Mouse (Mus musculus) bone marrow, adult 2 months (tissue): ENCODE measurements around the gene G3bp1.

Source experiments
- CTCF ChIP-seq: fragments of 200-500 bp; IDR thresholded peaks from 2 replicates; pipeline ENCODE4 v1.5.1; 2011; ENCODE audit warnings: low read length, control low read depth; ENCODE audit not compliant: control insufficient read depth, insufficient read depth
- POLR2A ChIP-seq: fragments of 200-500 bp; IDR thresholded peaks from 2 replicates; pipeline ENCODE4 v1.6.1; 2011; ENCODE audit warnings: low read depth, mild to moderate bottlenecking, control low read depth, low read length, borderline replicate concordance; ENCODE audit not compliant: control insufficient read depth

- TF ChIP-seq CTCF, result peak; percentile 45
- TF ChIP-seq POLR2A, result no peak
Observed at GRCm38 (mm10) chr11:55446579-55446978, 22.9 kb upstream of the G3bp1 start.
